Mouse (Mus musculus) C2C12 (cell line): ENCODE results near the gene Cuedc1.

Source experiments
- CTCF ChIP-seq: IDR thresholded peaks from one replicate; pipeline ENCODE4 v1.5.1; 2011; ENCODE audit not compliant: control insufficient read depth, insufficient read depth, insufficient read length
- MYOG ChIP-seq: IDR thresholded peaks from one replicate; pipeline ENCODE4 v1.6.1; 2011; ENCODE audit not compliant: control insufficient read depth, insufficient read length; ENCODE audit errors: extremely low read depth

- TF ChIP-seq CTCF (no peak), MYOG (no peak)
Observed at GRCm38 (mm10) chr11:88188216-88188615, 90.4 kb downstream of the Cuedc1 start.
